Mouse (Mus musculus): Measurements from ENCODE around the gene Alox12.

DNA sequence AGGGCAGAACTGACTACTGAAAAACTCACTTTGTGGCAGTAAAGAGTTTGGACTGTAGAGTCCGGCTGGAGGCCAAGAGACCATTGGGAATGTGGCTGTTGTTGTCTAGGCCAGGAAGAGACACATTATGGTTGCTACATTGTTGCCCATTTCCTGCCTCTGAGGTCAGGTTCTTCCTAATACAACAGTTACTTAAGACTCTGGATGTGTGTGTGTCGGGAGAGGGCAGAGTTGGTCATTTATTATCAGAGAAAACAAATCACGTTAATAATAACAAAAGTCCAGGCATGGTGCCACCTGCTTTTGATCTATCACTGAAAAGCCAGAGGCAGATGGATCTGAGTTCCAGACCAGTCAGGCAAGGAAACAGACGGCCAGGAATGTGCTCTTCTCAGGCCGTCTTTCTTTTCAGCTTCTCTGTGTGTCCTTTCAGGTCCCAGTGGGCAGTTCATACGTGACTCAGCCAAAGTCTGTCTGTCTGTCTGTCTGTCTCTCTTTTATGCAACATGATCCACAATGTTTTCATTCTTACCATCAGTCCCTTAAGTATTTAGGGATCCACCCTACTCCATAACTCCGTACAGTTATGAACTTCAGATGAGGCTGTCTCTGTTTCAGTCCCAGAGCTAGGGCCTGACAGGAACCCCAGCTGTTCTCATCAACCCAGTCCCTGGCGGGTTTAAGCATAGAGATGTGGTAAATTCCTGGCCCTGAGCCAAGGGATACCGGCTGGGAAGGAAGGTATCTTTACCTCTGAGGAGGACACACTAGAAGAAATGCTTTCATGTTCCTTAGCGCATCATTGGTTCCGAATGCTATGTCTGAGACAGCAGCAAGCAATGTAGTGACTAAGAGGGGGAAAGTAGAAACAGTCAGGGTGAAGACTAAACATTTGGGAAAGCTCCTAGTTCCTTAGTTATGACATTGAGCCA, 61.5 kb downstream of the Alox12 start:
- TF ChIP-seq CTCF (IDR thresholded peaks at IDR 0.05; ENCODE audit: control insufficient read depth, insufficient read depth, low read length) (no peak), POLR2A (IDR thresholded peaks at IDR 0.05; ENCODE audit: borderline replicate concordance, control insufficient read depth, low read depth, low read length) (no peak)
